Mouse (Mus musculus): Measurements from ENCODE around the gene Gm13288. TPM values are rescaled to one million over a fixed set of nuclear protein-coding genes. Genes with fewer than 3 reads are reported as not detected.
"Not testable (repeated sequence)": the region's sequence is repeated elsewhere in the genome, so short reads cannot be mapped to it uniquely, and the experiment has no call there.

The Gm13288 gene
- polyA plus RNA-seq, 1 experiment from 2014 or later: 0.22 TPM

- no peak for ATAC-seq
- no peaks in the 10 kb centered on the region for H3K27me3 ChIP-seq
- peak; percentile 34 for TF ChIP-seq CTCF (IDR thresholded peaks at IDR 0.05)
- POLR2A ChIA-PET: no interaction called here
- CTCF ChIA-PET: interaction anchor here (1.9 kb wide), 1 partner anchor 8 kb away, joined by 10 read pairs; no protein-coding TSS in a partner anchor
- DNase-seq (ENCODE audit: low read depth, low spot score): no peak
- in situ Hi-C loops (cut with MboI; ENCODE audit: low pct_unique_long_range_greater_than_20kb): no loop called here
Observed at GRCm38 (mm10) chr4:88822995-88823394, 17.7 kb downstream of the Gm13288 start.

- POLR2A ChIA-PET; ATAC-seq; DNase-seq (ENCODE audit: low read depth, low spot score); H3K27me3 ChIP-seq; CTCF ChIA-PET: not testable (repeated sequence)
- in situ Hi-C loops (cut with MboI; ENCODE audit: low pct_unique_long_range_greater_than_20kb): loop anchor here (25.0 kb wide), 4 partner anchors 665 to 1715 kb away; partner anchors contain the start of gene Dmrta1
Observed at GRCm38 (mm10) chr4:88827116-88827515, 21.8 kb downstream of the Gm13288 start, which contains the start of gene Ifna6. Gene Ifna6, plus strand, starts transcription at chr4:88827416.

- ChIA-PET POLR2A (no interaction called here), CTCF (interaction anchor here (1.0 to 3.0 kb wide), 18 partner anchors 8 to 669 kb away, joined by 3 to 31 read pairs (median 6); partner anchors contain the start of genes Ifna14 and Ifna4)
- peaks cover 4% of the 10 kb centered on the region for H3K27me3 ChIP-seq
- ATAC-seq (peak; percentile 27), DNase-seq (ENCODE audit: low read depth, low spot score) (peak; percentile 30)
- TF ChIP-seq CTCF (IDR thresholded peaks at IDR 0.05): peak; percentile 97
- in situ Hi-C loops (cut with MboI; ENCODE audit: low pct_unique_long_range_greater_than_20kb): loop anchor here (5.0 to 25.0 kb wide), 5 partner anchors 258 to 1718 kb away; partner anchors contain the start of genes Dmrta1 and Ifna14
Observed at GRCm38 (mm10) chr4:88830523-88830922, 25.2 kb downstream of the Gm13288 start.

GRCm38 (mm10) chr4:88835225-88835624 lies 29.9 kb downstream of the Gm13288 start, which contains the start of gene Ifna5:
Gene Ifna5, plus strand, starts transcription at chr4:88835525.
- in situ Hi-C loops (cut with MboI; ENCODE audit: low pct_unique_long_range_greater_than_20kb): loop anchor here (25.0 kb wide), 4 partner anchors 673 to 1723 kb away; partner anchors contain the start of gene Dmrta1
- POLR2A ChIA-PET; CTCF ChIA-PET; DNase-seq (ENCODE audit: low read depth, low spot score); ATAC-seq; H3K27me3 ChIP-seq: not testable (repeated sequence)

- DNase-seq (ENCODE audit: low read depth, low spot score) (no peak), ATAC-seq (no peak)
- POLR2A ChIA-PET: no interaction called here
- in situ Hi-C loops (cut with MboI; ENCODE audit: low pct_unique_long_range_greater_than_20kb): loop anchor here (25.0 kb wide), 4 partner anchors 677 to 1727 kb away; partner anchors contain the start of gene Dmrta1
- peak; percentile 42 for TF ChIP-seq CTCF (IDR thresholded peaks at IDR 0.05)
- H3K27me3 ChIP-seq: no peaks in the 10 kb centered on the region
- CTCF ChIA-PET: interaction anchor here (1.1 kb wide), 1 partner anchor 10 kb away, joined by 4 read pairs; no protein-coding TSS in a partner anchor
Observed at GRCm38 (mm10) chr4:88838828-88839227, 33.5 kb downstream of the Gm13288 start.

GRCm38 (mm10) chr4:88840058-88840457 lies 34.7 kb downstream of the Gm13288 start:
- ChIA-PET CTCF (no interaction called here), POLR2A (no interaction called here)
- ATAC-seq: no peak
- in situ Hi-C loops (cut with MboI; ENCODE audit: low pct_unique_long_range_greater_than_20kb): loop anchor here (25.0 kb wide), 4 partner anchors 678 to 1728 kb away; partner anchors contain the start of gene Dmrta1
- TF ChIP-seq CTCF (IDR thresholded peaks at IDR 0.05): no peak
- DNase-seq (ENCODE audit: low read depth, low spot score): no peak
- peaks cover 4% of the 10 kb centered on the region for H3K27me3 ChIP-seq

- no peak for TF ChIP-seq CTCF (IDR thresholded peaks at IDR 0.05)
- ChIA-PET CTCF (interaction anchor here (1.1 kb wide), 1 partner anchor 10 kb away, joined by 6 read pairs; no protein-coding TSS in a partner anchor), POLR2A (no interaction called here)
- in situ Hi-C loops (cut with MboI; ENCODE audit: low pct_unique_long_range_greater_than_20kb): loop anchor here (25.0 kb wide), 4 partner anchors 679 to 1729 kb away; partner anchors contain the start of gene Dmrta1
- peaks cover 8% of the 10 kb centered on the region for H3K27me3 ChIP-seq
- no peak for ATAC-seq
- DNase-seq (ENCODE audit: low read depth, low spot score): no peak
Observed at GRCm38 (mm10) chr4:88841438-88841911, 36.1 kb downstream of the Gm13288 start, which contains the start of gene Ifna4. Gene Ifna4, plus strand, starts transcription at chr4:88841861.

- H3K27me3 ChIP-seq: peaks cover 9% of the 10 kb centered on the region
- ChIA-PET POLR2A (no interaction called here), CTCF (no interaction called here)
- in situ Hi-C loops (cut with MboI; ENCODE audit: low pct_unique_long_range_greater_than_20kb): loop anchor here (25.0 kb wide), 4 partner anchors 683 to 1733 kb away; partner anchors contain the start of gene Dmrta1
- ATAC-seq (no peak), DNase-seq (ENCODE audit: low read depth, low spot score) (no peak)
- TF ChIP-seq CTCF (IDR thresholded peaks at IDR 0.05): peak; percentile 40
Observed at GRCm38 (mm10) chr4:88845334-88845733, 40.0 kb downstream of the Gm13288 start.

- peaks cover 5% of the 10 kb centered on the region for H3K27me3 ChIP-seq
- ChIA-PET POLR2A (no interaction called here), CTCF (interaction anchor here (1.3 kb wide), 1 partner anchor 11 kb away, joined by 4 read pairs; no protein-coding TSS in a partner anchor)
- TF ChIP-seq CTCF (IDR thresholded peaks at IDR 0.05): no peak
- ATAC-seq: no peak
- in situ Hi-C loops (cut with MboI; ENCODE audit: low pct_unique_long_range_greater_than_20kb): loop anchor here (25.0 kb wide), 5 partner anchors 87 to 1737 kb away; partner anchors contain the start of genes Dmrta1, Gm13271, Gm13283 and Gm13290
- no peak for DNase-seq (ENCODE audit: low read depth, low spot score)
Observed at GRCm38 (mm10) chr4:88849698-88850097, 44.4 kb downstream of the Gm13288 start, which contains the start of gene Ifna1. Gene Ifna1, plus strand, starts transcription at chr4:88850087.

- ChIA-PET CTCF (interaction anchor here (2.1 kb wide), 1 partner anchor 20 kb away, joined by 13 read pairs; no protein-coding TSS in a partner anchor), POLR2A (no interaction called here)
- in situ Hi-C loops (cut with MboI; ENCODE audit: low pct_unique_long_range_greater_than_20kb): loop anchor here (25.0 kb wide), 1 partner anchor 89 kb away; the partner anchor contains the start of genes Gm13271, Gm13283 and Gm13290
- DNase-seq (ENCODE audit: low read depth, low spot score): no peak
- no peak for ATAC-seq
- peaks cover 4% of the 10 kb centered on the region for H3K27me3 ChIP-seq
- TF ChIP-seq CTCF (IDR thresholded peaks at IDR 0.05): no peak
Observed at GRCm38 (mm10) chr4:88851026-88851763, 45.9 kb downstream of the Gm13288 start.

Other genes starting within 250 kb of the Gm13288 start
- not detected for gene Ifna15, start 247.3 kb upstream of the Gm13288 start, polyA plus RNA-seq (2021)
- gene Ifna14, start 233.7 kb upstream of the Gm13288 start, polyA plus RNA-seq (2021): not detected
- gene Ifna9, start 213.1 kb upstream of the Gm13288 start, polyA plus RNA-seq (2021): not detected
- not detected for gene Ifna12, start 202.2 kb upstream of the Gm13288 start, polyA plus RNA-seq (2021)
- gene C87499, start 171.1 kb upstream of the Gm13288 start, polyA plus RNA-seq (2021): not detected
- gene Ifna13, start 161.1 kb upstream of the Gm13288 start, polyA plus RNA-seq (2021): not detected
- gene Ifna16, start 128.6 kb upstream of the Gm13288 start, polyA plus RNA-seq (2021): not detected
- gene Ifna2, start 121.6 kb upstream of the Gm13288 start, polyA plus RNA-seq (2021): not detected
- not detected for gene Ifnab, start 114.2 kb upstream of the Gm13288 start, polyA plus RNA-seq (2021)
- 1.3 TPM for gene Gm26566, start 83.7 kb upstream of the Gm13288 start, polyA plus RNA-seq (2021)
- gene Klhl9, start 83.1 kb upstream of the Gm13288 start, polyA plus RNA-seq (2021): 18.2 TPM
- gene Gm13271, start 50.7 kb upstream of the Gm13288 start, polyA plus RNA-seq (2021): not detected
- not detected for gene Gm13283, start 45.4 kb upstream of the Gm13288 start, polyA plus RNA-seq (2021)
- 2.7 TPM for gene Gm13290, start 31.7 kb upstream of the Gm13288 start, polyA plus RNA-seq (2021)
- not detected for gene Gm13289, start 28.6 kb upstream of the Gm13288 start, polyA plus RNA-seq (2021)
- not detected for gene Gm13272, start 25.7 kb upstream of the Gm13288 start, polyA plus RNA-seq (2021)
- not detected for gene Ifnz, start 23.4 kb upstream of the Gm13288 start, polyA plus RNA-seq (2021)
- gene Gm13276, start 19.8 kb upstream of the Gm13288 start, polyA plus RNA-seq (2021): 2.4 TPM
- not detected for gene Gm13277, start 16.9 kb upstream of the Gm13288 start, polyA plus RNA-seq (2021)
- not detected for gene Gm13278, start 14.0 kb upstream of the Gm13288 start, polyA plus RNA-seq (2021)
- gene Gm13275, start 11.0 kb upstream of the Gm13288 start, polyA plus RNA-seq (2021): not detected
- gene Gm13279, start 8.1 kb upstream of the Gm13288 start, polyA plus RNA-seq (2021): not detected
- 1.1 TPM for gene Gm13285, start 5.9 kb upstream of the Gm13288 start, polyA plus RNA-seq (2021)
- 2.1 TPM for gene Gm13287, start 2.3 kb upstream of the Gm13288 start, polyA plus RNA-seq (2021)
- gene Ifna7, start 10.7 kb downstream of the Gm13288 start, polyA plus RNA-seq (2021): not detected
- gene Ifna11, start 14.4 kb downstream of the Gm13288 start, polyA plus RNA-seq (2021): not detected
- gene Ifna6, start 21.9 kb downstream of the Gm13288 start, polyA plus RNA-seq (2021): not detected
- gene Ifna5, start 30.0 kb downstream of the Gm13288 start, polyA plus RNA-seq (2021): not detected
- gene Ifna4, start 36.3 kb downstream of the Gm13288 start, polyA plus RNA-seq (2021): not detected
- not detected for gene Ifna1, start 44.6 kb downstream of the Gm13288 start, polyA plus RNA-seq (2021)
- 0.15 TPM for gene Ifne, start 74.7 kb downstream of the Gm13288 start, polyA plus RNA-seq (2021)

Measured in Patski (cell line).